Mouse (Mus musculus): ENCODE results near the gene Gfap. TPM values are rescaled to one million over a fixed set of nuclear protein-coding genes. Genes with fewer than 3 reads are reported as not detected.
A peak's percentile ranks its signal among the peaks of the same experiment; 100 is the strongest.

The Gfap gene
- polyA plus RNA-seq, 1 experiment from 2014 or later, result 0.92 TPM

GRCm38 (mm10) chr11:102903654-102904053, 2.9 kb upstream of the Gfap start:
- no peak for ATAC-seq (ENCODE audit: insufficient read depth, low FRiP score)
- H3K4me1 ChIP-seq (ENCODE audit: control insufficient read depth, insufficient read depth, low read length), result 0 out of 2 replicates have a peak, but pooled peaks cover 3% of the 10 kb centered on the region
- WGBS, result 75% methylated on average over 7 of the region's 7 CpGs
- no peak overlapping the region for H3K4me3 ChIP-seq (replicated peaks; ENCODE audit: low read length)
- H3K9ac ChIP-seq (ENCODE audit: low read length), result no peak overlapping the region
- no peak overlapping the region for H3K27ac ChIP-seq (ENCODE audit: low read length)
- H3K4me2 ChIP-seq (ENCODE audit: low read depth, low read length), result no peak overlapping the region
- no peaks in the 10 kb centered on the region for H3K9me3 ChIP-seq (replicated peaks; ENCODE audit: control insufficient read depth, low read length)
- no peaks in the 10 kb centered on the region for H3K27me3 ChIP-seq (ENCODE audit: control insufficient read depth, insufficient read depth, low read length)
- H3K36me3 ChIP-seq (ENCODE audit: control insufficient read depth, insufficient read depth, low read length), result peaks cover 12% of the 10 kb centered on the region; the same call in 1 of the 2 replicates

- Histone ChIP-seq H3K36me3 (ENCODE audit: control insufficient read depth, insufficient read depth, low read length) (0 out of 2 replicates have a peak, but pooled peaks cover 6% of the 10 kb centered on the region), H3K27me3 (ENCODE audit: control insufficient read depth, insufficient read depth, low read length) (no peaks in the 10 kb centered on the region), H3K9me3 (replicated peaks; ENCODE audit: control insufficient read depth, low read length) (no peaks in the 10 kb centered on the region), H3K4me2 (ENCODE audit: low read depth, low read length) (no peak overlapping the region), H3K4me1 (ENCODE audit: control insufficient read depth, insufficient read depth, low read length) (0 out of 2 replicates have a peak, but pooled peaks cover 3% of the 10 kb centered on the region), H3K27ac (ENCODE audit: low read length) (no peak overlapping the region), H3K9ac (ENCODE audit: low read length) (no peak overlapping the region), H3K4me3 (replicated peaks; ENCODE audit: low read length) (no peak overlapping the region)
- 83% methylated on average over 5 of the region's 5 CpGs for WGBS
- no peak for ATAC-seq (ENCODE audit: insufficient read depth, low FRiP score)
Measured at GRCm38 (mm10) chr11:102902107-102902506, 1.4 kb upstream of the Gfap start.

- Histone ChIP-seq H3K4me3 (replicated peaks; ENCODE audit: low read length) (no peak overlapping the region), H3K9me3 (replicated peaks; ENCODE audit: control insufficient read depth, low read length) (no peaks in the 10 kb centered on the region), H3K27ac (ENCODE audit: low read length) (no peak overlapping the region), H3K9ac (ENCODE audit: low read length) (no peak overlapping the region), H3K4me2 (ENCODE audit: low read depth, low read length) (no peak overlapping the region), H3K27me3 (ENCODE audit: control insufficient read depth, insufficient read depth, low read length) (no peaks in the 10 kb centered on the region; the same call in 1 of the 2 replicates), H3K36me3 (ENCODE audit: control insufficient read depth, insufficient read depth, low read length) (0 out of 2 replicates have a peak, but pooled peaks cover 6% of the 10 kb centered on the region), H3K4me1 (ENCODE audit: control insufficient read depth, insufficient read depth, low read length) (0 out of 2 replicates have a peak, but pooled peaks cover 3% of the 10 kb centered on the region)
- 65% methylated on average over 4 of the region's 4 CpGs for WGBS
- ATAC-seq (ENCODE audit: insufficient read depth, low FRiP score), result no peak
Measured at GRCm38 (mm10) chr11:102901199-102901598, 487 bp upstream of the Gfap start.

GRCm38 (mm10) chr11:102898408-102898807, 2.3 kb downstream of the Gfap start:
- no peak overlapping the region for H3K27ac ChIP-seq (ENCODE audit: low read length)
- no peaks in the 10 kb centered on the region for H3K9me3 ChIP-seq (replicated peaks; ENCODE audit: control insufficient read depth, low read length)
- no peaks in the 10 kb centered on the region for H3K36me3 ChIP-seq (ENCODE audit: control insufficient read depth, insufficient read depth, low read length)
- peaks cover 3% of the 10 kb centered on the region; the same call in 1 of the 2 replicates for H3K4me1 ChIP-seq (ENCODE audit: control insufficient read depth, insufficient read depth, low read length)
- 84% methylated on average over 9 of the region's 9 CpGs for WGBS
- H3K27me3 ChIP-seq (ENCODE audit: control insufficient read depth, insufficient read depth, low read length), result no peaks in the 10 kb centered on the region; the same call in 1 of the 2 replicates
- no peak overlapping the region for H3K4me2 ChIP-seq (ENCODE audit: low read depth, low read length)
- no peak for ATAC-seq (ENCODE audit: insufficient read depth, low FRiP score)
- no peak overlapping the region for H3K9ac ChIP-seq (ENCODE audit: low read length)
- H3K4me3 ChIP-seq (replicated peaks; ENCODE audit: low read length), result no peak overlapping the region

GRCm38 (mm10) chr11:102896641-102897040, 4.1 kb downstream of the Gfap start:
- no peak overlapping the region for H3K27ac ChIP-seq (ENCODE audit: low read length)
- no peak overlapping the region for H3K4me3 ChIP-seq (replicated peaks; ENCODE audit: low read length)
- no peak for ATAC-seq (ENCODE audit: insufficient read depth, low FRiP score)
- H3K36me3 ChIP-seq (ENCODE audit: control insufficient read depth, insufficient read depth, low read length), result no peaks in the 10 kb centered on the region
- no peak overlapping the region for H3K9ac ChIP-seq (ENCODE audit: low read length)
- H3K4me2 ChIP-seq (ENCODE audit: low read depth, low read length), result no peak overlapping the region
- WGBS, result 79% methylated on average over 20 of the region's 20 CpGs
- no peaks in the 10 kb centered on the region; the same call in 1 of the 2 replicates for H3K27me3 ChIP-seq (ENCODE audit: control insufficient read depth, insufficient read depth, low read length)
- no peaks in the 10 kb centered on the region for H3K9me3 ChIP-seq (replicated peaks; ENCODE audit: control insufficient read depth, low read length)
- peaks cover 7% of the 10 kb centered on the region; the same call in 1 of the 2 replicates for H3K4me1 ChIP-seq (ENCODE audit: control insufficient read depth, insufficient read depth, low read length)

GRCm38 (mm10) chr11:102895779-102896178, 4.9 kb downstream of the Gfap start:
- no peaks in the 10 kb centered on the region; the same call in 1 of the 2 replicates for H3K27me3 ChIP-seq (ENCODE audit: control insufficient read depth, insufficient read depth, low read length)
- H3K9ac ChIP-seq (ENCODE audit: low read length), result no peak overlapping the region
- no peaks in the 10 kb centered on the region for H3K9me3 ChIP-seq (replicated peaks; ENCODE audit: control insufficient read depth, low read length)
- peaks cover 7% of the 10 kb centered on the region; the same call in 1 of the 2 replicates for H3K4me1 ChIP-seq (ENCODE audit: control insufficient read depth, insufficient read depth, low read length)
- H3K27ac ChIP-seq (ENCODE audit: low read length), result no peak overlapping the region
- H3K4me2 ChIP-seq (ENCODE audit: low read depth, low read length), result no peak overlapping the region
- no peak; the same call in 1 of the 2 replicates for ATAC-seq (ENCODE audit: insufficient read depth, low FRiP score)
- 58% methylated on average over 9 of the region's 9 CpGs for WGBS
- no peak overlapping the region for H3K4me3 ChIP-seq (replicated peaks; ENCODE audit: low read length)
- H3K36me3 ChIP-seq (ENCODE audit: control insufficient read depth, insufficient read depth, low read length), result no peaks in the 10 kb centered on the region

- no peaks in the 10 kb centered on the region; the same call in 1 of the 2 replicates for H3K27me3 ChIP-seq (ENCODE audit: control insufficient read depth, insufficient read depth, low read length)
- no peak overlapping the region for H3K9ac ChIP-seq (ENCODE audit: low read length)
- H3K4me1 ChIP-seq (ENCODE audit: control insufficient read depth, insufficient read depth, low read length), result peaks cover 4% of the 10 kb centered on the region; the same call in 1 of the 2 replicates
- H3K4me3 ChIP-seq (replicated peaks; ENCODE audit: low read length), result no peak overlapping the region
- no peaks in the 10 kb centered on the region for H3K36me3 ChIP-seq (ENCODE audit: control insufficient read depth, insufficient read depth, low read length)
- H3K27ac ChIP-seq (ENCODE audit: low read length), result no peak overlapping the region
- no peak for ATAC-seq (ENCODE audit: insufficient read depth, low FRiP score)
- H3K4me2 ChIP-seq (ENCODE audit: low read depth, low read length), result no peak overlapping the region
- 84% methylated on average over 4 of the region's 4 CpGs for WGBS
- no peaks in the 10 kb centered on the region for H3K9me3 ChIP-seq (replicated peaks; ENCODE audit: control insufficient read depth, low read length)
Measured at GRCm38 (mm10) chr11:102894716-102895115, 6.0 kb downstream of the Gfap start.

- ATAC-seq (ENCODE audit: insufficient read depth, low FRiP score), result peak; percentile 88
- Histone ChIP-seq H3K9ac (ENCODE audit: low read length) (peak overlapping the region; percentile 65), H3K27ac (ENCODE audit: low read length) (no peak overlapping the region), H3K4me1 (ENCODE audit: control insufficient read depth, insufficient read depth, low read length) (peaks cover 4% of the 10 kb centered on the region; the same call in 1 of the 2 replicates), H3K36me3 (ENCODE audit: control insufficient read depth, insufficient read depth, low read length) (no peaks in the 10 kb centered on the region), H3K27me3 (ENCODE audit: control insufficient read depth, insufficient read depth, low read length) (no peaks in the 10 kb centered on the region; the same call in 1 of the 2 replicates), H3K4me3 (replicated peaks; ENCODE audit: low read length) (peak overlapping the region; percentile 47), H3K4me2 (ENCODE audit: low read depth, low read length) (peak overlapping the region; percentile 91), H3K9me3 (replicated peaks; ENCODE audit: control insufficient read depth, low read length) (no peaks in the 10 kb centered on the region)
- 3% methylated on average over 43 of the region's 43 CpGs for WGBS
Measured at GRCm38 (mm10) chr11:102893015-102893651, 7.6 kb downstream of the Gfap start.

- ATAC-seq (ENCODE audit: insufficient read depth, low FRiP score), result no peak
- WGBS, result 68% methylated on average over 5 of the region's 5 CpGs
- no peak overlapping the region for H3K27ac ChIP-seq (ENCODE audit: low read length)
- H3K9me3 ChIP-seq (replicated peaks; ENCODE audit: control insufficient read depth, low read length), result no peaks in the 10 kb centered on the region
- H3K27me3 ChIP-seq (ENCODE audit: control insufficient read depth, insufficient read depth, low read length), result no peaks in the 10 kb centered on the region
- no peak overlapping the region for H3K9ac ChIP-seq (ENCODE audit: low read length)
- no peak overlapping the region for H3K4me2 ChIP-seq (ENCODE audit: low read depth, low read length)
- H3K4me1 ChIP-seq (ENCODE audit: control insufficient read depth, insufficient read depth, low read length), result peaks cover 4% of the 10 kb centered on the region; the same call in 1 of the 2 replicates
- no peaks in the 10 kb centered on the region for H3K36me3 ChIP-seq (ENCODE audit: control insufficient read depth, insufficient read depth, low read length)
- no peak overlapping the region for H3K4me3 ChIP-seq (replicated peaks; ENCODE audit: low read length)
Measured at GRCm38 (mm10) chr11:102890096-102890495, 10.6 kb downstream of the Gfap start.
